Mouse (Mus musculus): ENCODE measurements at regions not wholly inside any gene's neighbourhood (a gene's known extent, or its start where the extent isn't known, plus 50 kb on each side); places are given as distances from the start of the nearest gene placed in this dataset.

DNA sequence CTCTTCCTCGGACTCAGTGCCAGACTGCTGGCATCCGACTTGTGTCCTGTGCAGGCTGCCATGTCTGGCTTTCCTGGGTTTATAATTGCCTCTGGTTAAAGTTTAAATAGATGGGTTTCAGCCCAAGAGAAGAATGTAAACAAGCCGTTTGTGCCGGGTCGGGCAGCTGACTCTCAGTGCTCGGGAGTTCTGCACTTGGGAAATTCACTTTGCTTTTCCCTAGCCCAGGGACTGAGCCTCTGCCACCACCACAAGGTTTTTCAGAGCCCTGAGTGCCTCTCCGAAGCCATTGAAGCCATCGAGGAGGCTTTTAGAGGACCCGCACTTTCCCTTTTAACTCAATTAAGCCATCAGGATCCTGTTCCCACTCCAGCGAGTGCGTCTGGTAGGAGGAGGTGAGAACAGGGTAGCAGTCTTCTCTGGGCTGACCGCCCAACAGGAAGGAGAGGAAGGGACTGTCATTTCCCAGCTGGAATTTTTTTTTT lies 80.8 kb upstream of the Mkln1 start:
- peak; percentile 27 for DNase-seq (ENCODE audit: low read depth, low spot score)

GRCm38 (mm10) chr6:31318506-31318905 lies 80.0 kb upstream of the Mkln1 start:
- DNase-seq (ENCODE audit: low read depth, low spot score), result peak; percentile 94

DNA sequence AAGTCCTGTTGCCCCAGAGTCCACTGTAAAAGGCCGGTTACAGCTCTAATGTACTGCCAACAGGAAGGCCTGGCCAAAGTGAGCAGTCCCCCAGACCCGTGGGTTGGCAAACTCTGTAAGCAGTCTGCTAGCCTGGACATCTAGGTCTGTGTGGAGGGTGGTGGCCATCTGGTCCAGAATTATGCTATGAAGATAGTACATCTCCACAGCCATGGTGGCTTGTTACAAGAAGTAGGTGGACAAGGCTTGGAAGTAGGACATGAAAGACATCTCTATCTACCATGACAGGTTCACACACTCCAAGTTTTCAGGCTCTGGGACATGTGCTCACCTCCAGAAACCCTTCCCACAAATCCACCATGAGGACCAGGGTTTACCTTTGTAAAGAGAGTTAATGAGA lies 79.1 kb upstream of the Mkln1 start:
- DNase-seq (ENCODE audit: low read depth, low spot score), result no peak

GRCm38 (mm10) chr6:31320141-31320830 lies 78.2 kb upstream of the Mkln1 start:
- DNase-seq (ENCODE audit: low read depth, low spot score), result no peak

DNA sequence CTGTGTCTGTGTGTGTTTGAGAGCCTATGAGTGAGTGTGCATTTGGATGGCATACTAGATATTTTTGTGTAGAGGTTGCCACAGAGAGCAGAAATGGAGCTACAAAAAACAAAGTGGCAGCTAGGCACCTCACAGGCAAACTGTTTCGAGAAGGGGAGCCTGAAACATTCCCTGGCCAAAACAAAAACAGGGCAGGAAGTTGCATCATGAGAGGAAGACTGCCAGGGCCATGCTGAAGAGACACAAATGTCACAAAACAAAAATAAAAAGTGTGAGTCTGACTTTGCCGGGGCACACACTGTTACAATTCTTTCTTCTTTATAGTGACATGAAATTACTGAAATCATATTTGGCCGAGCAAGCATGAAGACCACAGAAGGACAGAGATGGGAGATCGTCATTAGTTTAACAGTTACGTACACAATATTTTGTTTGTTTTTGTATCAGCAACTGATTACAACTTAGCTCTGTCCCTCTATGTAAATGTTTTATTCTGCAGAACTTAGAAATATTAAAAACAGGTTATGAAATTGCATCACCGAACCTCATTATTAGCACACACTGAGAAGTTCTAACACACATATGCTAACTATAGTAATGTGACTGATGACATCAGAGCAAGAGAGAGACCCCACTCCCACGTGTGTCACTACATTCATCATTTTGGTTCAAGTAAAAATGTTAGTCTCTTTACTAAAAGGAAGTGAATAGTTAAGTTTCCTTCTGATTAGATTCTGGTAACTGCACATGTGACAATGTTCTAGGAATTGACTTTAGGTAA lies 77.3 kb upstream of the Mkln1 start:
- no peak for DNase-seq (ENCODE audit: low read depth, low spot score)

DNA sequence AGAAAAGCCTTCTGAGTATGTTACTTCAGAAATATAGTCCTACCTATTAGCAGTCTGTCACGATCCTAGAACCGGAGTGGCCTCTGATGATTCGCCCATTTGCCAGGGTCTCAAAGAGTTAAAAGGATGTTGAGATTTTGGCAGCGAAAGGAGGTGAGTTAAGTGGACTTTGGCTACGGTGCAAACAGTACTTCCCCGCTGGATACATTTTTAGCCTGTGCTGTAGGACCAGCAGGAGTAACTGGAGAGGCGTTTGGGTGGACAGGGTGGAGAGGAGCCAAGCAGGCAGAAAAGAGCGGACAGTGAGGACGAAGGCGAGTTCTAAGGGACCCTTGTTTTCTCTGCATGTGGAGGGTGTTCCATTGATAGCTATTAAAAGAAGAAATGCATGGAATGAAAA lies 76.6 kb upstream of the Mkln1 start:
- no peak for DNase-seq (ENCODE audit: low read depth, low spot score)

- no peak for DNase-seq (ENCODE audit: low read depth, low spot score)
These were observed 75.0 kb upstream of the Mkln1 start for GRCm38 (mm10) chr6:31323228-31324190.

GRCm38 (mm10) chr6:31324717-31325116 lies 73.8 kb upstream of the Mkln1 start:
- no peak for DNase-seq (ENCODE audit: low read depth, low spot score)

DNA sequence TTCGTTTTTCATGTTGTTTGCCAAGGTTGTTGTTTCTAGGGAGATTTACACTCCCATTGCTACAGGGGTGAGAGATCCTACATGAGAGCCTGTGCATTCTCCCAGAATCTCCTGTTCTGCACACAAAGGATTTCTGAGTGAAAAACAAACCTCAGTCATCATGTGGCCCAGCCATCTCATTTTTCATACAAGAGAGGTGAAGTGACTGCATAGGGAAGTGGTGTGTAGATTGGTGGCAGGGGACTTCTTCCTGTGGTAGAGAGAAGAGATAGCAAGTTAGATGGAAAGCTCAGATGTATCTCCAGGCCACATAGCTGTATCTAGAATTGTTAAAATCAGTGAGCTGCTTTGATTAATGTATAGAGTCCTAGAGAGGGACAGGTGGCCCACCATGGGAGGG lies 72.9 kb upstream of the Mkln1 start:
- DNase-seq (ENCODE audit: low read depth, low spot score), result no peak

- no peak for DNase-seq (ENCODE audit: low read depth, low spot score)
These were observed 68.2 kb upstream of the Mkln1 start for GRCm38 (mm10) chr6:31330327-31330726.

DNA sequence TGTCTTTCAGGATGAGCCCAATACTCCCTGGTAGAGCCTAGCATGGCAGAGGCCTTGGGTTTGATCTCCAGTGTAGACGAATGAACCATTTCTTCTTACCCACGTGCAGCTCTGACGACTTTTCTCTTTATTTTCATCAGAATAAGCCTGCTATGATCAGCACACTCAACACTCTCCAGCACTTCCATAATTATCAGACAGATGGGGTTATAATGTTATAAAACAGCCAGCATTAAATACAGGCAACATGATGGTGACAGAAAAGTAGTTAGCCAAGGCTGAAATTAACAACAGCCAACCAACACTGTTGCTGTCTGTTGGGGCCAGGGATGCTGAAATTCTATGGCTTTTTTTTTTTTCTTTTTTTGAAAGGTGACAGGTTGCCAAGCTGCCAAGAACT lies 67.7 kb upstream of the Mkln1 start:
- DNase-seq (ENCODE audit: low read depth, low spot score), result no peak

GRCm38 (mm10) chr6:31332254-31332653 lies 66.3 kb upstream of the Mkln1 start:
- DNase-seq (ENCODE audit: low read depth, low spot score), result no peak

- DNase-seq (ENCODE audit: low read depth, low spot score), result no peak
These were observed 65.8 kb upstream of the Mkln1 start for GRCm38 (mm10) chr6:31332714-31333113.

- no peak for DNase-seq (ENCODE audit: low read depth, low spot score)
These were observed 65.2 kb upstream of the Mkln1 start for GRCm38 (mm10) chr6:31333228-31333922.

DNA sequence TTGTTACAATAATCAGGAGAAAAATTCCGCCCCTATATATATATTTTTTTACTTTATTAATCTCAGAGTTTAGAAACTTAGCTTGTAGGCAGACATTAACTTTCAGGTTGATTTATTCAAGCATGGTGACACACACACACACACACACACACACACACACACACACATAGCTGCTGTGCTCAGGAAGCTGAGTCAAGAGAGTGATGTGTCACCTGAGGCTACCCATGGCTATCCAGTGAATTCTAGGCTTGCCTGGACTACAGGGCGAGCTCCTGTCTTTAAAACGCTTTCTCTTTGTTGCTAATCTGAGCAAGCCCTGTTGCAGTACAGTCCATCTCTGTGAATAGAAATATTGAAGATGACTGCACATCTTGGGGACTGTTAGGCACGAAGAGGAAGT lies 64.4 kb upstream of the Mkln1 start:
- no peak for DNase-seq (ENCODE audit: low read depth, low spot score)

- peak; percentile 38 for DNase-seq (ENCODE audit: low read depth, low spot score)
These were observed 59.2 kb upstream of the Mkln1 start for GRCm38 (mm10) chr6:31339122-31339947.

- no peak for DNase-seq (ENCODE audit: low read depth, low spot score)
These were observed 58.6 kb upstream of the Mkln1 start for GRCm38 (mm10) chr6:31339948-31340250.

- peak; percentile 60 for DNase-seq (ENCODE audit: low read depth, low spot score)
These were observed 53.0 kb upstream of the Mkln1 start for GRCm38 (mm10) chr6:31345366-31346084.

DNA sequence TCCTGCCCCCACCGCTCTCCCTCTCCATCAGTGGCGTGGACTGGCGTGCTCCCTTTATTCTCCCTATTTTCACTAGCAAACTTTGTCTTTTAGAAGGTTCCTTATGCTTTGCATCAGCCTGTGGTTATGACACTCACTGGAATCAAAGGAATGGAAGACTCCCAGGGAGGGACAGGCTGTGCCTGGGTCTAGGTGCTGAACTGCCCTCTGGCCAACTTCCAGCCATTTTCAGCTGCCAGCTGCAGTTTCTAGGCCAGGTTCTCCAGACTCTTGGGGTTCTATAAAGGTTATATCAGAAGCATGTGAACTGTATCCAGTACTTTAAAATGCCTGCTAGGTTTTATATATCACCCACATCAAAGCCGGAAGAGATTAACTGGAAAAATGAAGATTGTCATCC lies 50.2 kb upstream of the Mkln1 start:
- DNase-seq (ENCODE audit: low read depth, low spot score), result no peak

Measured in ZHBTc4 (cell line).